Mouse (Mus musculus) kidney, adult 9 months (tissue): ENCODE results near the gene Rpl18a.

ENCODE experiments used
- DNase-seq: peaks from one replicate; pipeline ENCODE4 v3.0.0; 2022

The Rpl18a gene

GRCm38 (mm10) chr8:70852595-70853231 is 44.5 kb downstream of the Rpl18a start:
- DNase-seq = no peak

GRCm38 (mm10) chr8:70851837-70852236 is 45.4 kb downstream of the Rpl18a start:
- DNase-seq = no peak

- no peak for DNase-seq
Observed at GRCm38 (mm10) chr8:70850947-70851346, 46.3 kb downstream of the Rpl18a start.

GRCm38 (mm10) chr8:70850132-70850845 is 46.9 kb downstream of the Rpl18a start:
- no peak for DNase-seq

GRCm38 (mm10) chr8:70849333-70849990 is 47.8 kb downstream of the Rpl18a start:
- no peak for DNase-seq

GRCm38 (mm10) chr8:70846371-70847154 is 50.6 kb downstream of the Rpl18a start:
- DNase-seq = no peak

- no peak for DNase-seq
Observed at GRCm38 (mm10) chr8:70845108-70845507, 52.1 kb downstream of the Rpl18a start.
